Mouse (Mus musculus) lung, postnatal 10 days (tissue): ENCODE measurements at regions not wholly inside any gene's neighbourhood (a gene's known extent, or its start where the extent isn't known, plus 50 kb on each side); places are given as distances from the start of the nearest gene placed in this dataset.

Experiments
- DNase-seq: peaks from one replicate; pipeline ENCODE4 v3.0.0; 2021

GRCm38 (mm10) chr1:186435336-186435972 lies 270.3 kb downstream of the Tgfb2 start:
- no peak for DNase-seq

- DNase-seq, result no peak
Measured at GRCm38 (mm10) chr1:186434782-186435181, 271.0 kb downstream of the Tgfb2 start.

DNA sequence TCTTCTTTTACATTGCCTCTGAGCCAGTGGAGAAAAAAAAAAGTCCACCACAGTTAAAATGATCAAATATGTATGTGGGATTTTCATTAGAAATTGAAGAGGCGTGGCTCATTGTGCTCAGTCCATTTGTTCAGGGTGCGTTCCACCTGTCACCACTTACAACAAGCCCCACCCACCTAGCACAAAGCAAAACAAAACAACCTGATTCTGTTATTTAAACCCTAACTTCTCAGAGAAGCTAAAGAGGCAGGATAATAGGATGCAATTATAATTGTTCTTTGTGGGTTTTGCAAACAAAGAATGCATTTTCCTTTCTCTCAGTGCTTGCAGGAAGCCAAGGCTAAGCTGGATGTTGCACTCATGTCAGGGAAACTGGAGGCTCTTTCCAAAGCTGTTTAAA lies 271.8 kb downstream of the Tgfb2 start:
- DNase-seq, result no peak

GRCm38 (mm10) chr1:186433169-186433665 lies 272.6 kb downstream of the Tgfb2 start:
- peak; percentile 20 for DNase-seq

DNA sequence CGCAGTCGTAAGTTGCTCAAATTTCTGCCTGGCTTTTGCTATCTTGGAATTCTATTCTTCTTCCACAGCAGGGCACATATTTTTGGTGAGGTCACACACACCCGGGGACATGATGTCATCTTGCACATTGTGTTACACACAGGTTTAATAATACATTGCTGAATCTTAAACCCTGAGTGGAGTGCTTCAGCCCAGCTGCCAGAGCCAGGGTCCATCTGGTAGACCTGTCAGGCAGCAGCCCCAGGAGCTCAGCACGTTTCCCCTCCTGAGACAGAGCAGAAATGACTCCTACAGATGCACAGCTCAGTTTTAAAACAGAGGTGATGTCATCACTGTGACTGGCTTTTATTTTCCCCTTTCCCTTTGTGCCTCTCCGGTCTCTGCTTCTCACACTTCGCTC lies 280.4 kb downstream of the Tgfb2 start:
- no peak for DNase-seq

DNA sequence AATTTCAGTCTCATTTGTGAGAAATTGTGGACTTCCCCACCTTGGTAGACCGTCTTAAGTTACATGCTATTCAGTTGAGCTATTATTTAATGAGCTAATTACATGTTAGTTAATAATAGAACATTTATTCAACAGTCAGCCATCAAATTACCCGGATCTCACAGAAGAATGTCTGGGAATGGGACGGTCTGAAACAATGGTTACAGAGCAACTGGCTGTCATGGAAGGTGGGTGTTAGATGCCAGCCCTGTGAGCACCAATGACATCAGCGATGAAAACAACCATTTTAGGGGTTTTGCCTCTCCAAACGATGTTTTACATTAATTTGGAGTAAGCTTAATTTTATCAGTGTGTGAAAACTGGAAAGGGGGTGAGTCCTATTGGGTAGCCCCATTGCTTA lies 281.7 kb downstream of the Tgfb2 start:
- no peak for DNase-seq

DNA sequence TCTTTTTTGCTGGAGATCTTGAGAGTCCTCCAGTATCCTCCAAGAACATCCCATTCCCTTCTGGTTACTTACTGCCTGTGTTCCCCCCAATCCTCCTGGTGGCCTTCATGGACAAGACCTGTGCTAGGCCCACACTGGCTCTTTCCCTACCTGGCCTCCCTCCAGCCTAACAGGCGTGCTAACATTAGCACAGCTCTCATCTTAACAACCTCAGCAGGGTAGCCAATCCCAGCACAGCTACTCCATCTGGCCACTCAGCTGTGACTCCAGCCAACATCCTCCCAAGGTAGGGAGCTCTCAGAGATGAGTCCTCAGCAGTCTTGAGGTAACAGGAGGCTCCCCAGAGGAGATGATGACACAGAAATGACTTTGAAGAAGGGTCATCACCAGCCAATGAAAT lies 288.7 kb downstream of the Tgfb2 start:
- DNase-seq, result no peak

GRCm38 (mm10) chr1:186415321-186415720 lies 290.5 kb downstream of the Tgfb2 start:
- no peak for DNase-seq

GRCm38 (mm10) chr1:186413886-186414245 lies 291.9 kb downstream of the Tgfb2 start:
- DNase-seq, result peak; percentile 20

DNA sequence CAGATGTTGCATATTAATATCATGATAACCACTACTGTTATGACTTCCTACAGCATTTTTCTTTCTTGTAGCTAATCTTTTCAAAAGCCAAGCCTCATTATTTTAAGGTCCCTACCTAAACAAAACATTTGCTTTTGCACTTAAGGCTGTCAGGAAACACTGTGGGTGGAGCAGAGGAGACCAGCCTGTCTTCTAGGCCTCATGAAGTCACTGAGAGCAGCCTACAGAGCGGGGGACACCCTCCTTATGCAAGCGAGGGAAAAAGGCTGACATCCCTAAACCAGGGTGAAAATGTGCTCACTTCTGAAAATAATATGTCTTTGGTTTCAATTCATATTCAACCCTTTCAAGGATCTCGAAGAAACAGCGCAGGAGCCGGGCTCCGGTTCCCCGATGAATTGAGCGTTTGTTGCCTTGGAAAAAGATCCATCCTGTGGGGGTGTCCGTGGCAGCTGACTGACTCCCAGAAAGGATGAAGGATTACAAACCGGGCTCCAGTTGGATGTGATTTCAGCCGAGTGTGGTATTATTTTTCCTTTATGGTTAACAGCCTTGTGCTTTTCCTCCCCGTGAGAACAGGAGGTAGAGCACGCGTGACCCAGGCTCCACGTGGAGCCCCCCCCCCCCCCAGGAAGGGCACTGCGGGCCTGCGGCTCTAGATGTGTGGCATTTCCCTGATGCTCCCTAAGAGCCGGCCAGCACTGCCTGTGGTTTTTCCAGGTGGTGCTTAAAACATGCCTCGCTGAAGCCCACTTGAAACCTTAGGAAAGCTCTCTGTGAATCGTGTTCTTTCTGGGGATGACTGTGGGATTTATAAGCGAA lies 292.5 kb downstream of the Tgfb2 start:
- DNase-seq, result peak; percentile 10

- no peak for DNase-seq
Measured at GRCm38 (mm10) chr1:186412296-186412695, 293.5 kb downstream of the Tgfb2 start.

DNA sequence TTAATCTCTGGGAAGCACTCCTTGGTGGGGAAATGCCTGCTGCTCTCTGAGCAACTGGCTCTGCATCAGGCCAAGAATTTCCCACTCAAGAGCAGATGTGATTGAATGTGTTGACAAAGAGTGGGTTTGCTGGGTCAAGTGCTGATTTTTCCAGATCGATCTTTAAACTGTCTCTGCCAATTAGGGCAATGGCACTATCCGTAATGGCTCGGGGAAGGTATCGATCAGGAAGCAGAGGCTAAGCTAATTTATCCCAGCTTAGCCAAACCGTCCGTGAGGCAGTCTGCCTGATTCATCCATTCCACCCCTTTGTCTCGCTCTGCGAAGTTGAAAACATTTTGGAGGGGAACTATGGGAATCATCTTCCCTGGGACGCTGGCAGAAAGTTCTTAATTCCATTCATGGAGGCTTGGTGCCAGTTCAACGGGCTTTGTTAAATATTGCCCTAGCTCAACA lies 291.9 kb upstream of the Lyplal1 start:
- DNase-seq, result peak; percentile 5

DNA sequence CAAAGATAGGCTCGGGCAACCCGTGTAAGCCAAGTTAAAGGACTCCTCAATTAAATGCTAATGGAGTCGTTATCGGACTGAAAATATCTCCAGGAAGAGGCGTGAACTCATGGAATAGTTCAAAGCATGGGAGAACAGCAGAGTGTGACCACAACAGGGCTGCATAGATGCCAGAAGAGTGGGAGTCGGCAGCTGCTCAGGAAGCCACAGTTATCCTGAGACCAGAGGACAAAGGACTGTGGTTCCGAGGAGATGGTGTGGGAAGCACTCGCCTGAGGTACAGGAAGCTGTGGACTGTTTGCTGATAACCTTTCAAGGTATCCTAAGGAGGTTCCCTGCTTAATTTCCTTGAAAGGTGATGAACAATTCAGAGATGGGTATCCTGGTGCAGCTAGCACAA lies 290.5 kb upstream of the Lyplal1 start:
- no peak for DNase-seq

DNA sequence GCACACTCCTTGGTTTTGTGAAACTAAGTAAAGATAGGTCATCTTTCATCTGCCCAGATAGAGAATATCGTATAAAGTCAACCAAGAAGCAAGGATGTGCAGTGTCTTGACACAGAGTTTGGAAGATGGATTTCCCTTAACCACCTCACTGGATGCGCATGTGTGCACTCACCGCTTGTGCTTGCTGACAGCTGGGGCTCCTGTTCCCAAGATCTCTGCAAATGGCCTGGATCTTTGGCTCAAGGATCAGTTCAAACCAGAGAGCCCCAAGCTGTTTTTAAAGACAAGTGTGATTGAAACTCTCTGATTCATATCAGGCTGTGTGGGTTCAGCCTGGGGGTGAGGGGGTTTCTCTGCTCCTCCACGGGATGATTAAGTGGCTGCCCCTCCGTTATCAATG lies 288.6 kb upstream of the Lyplal1 start:
- no peak for DNase-seq

- DNase-seq, result peak; percentile 53
Measured at GRCm38 (mm10) chr1:186399762-186400161, 282.7 kb upstream of the Lyplal1 start.

- peak; percentile 29 for DNase-seq
Measured at GRCm38 (mm10) chr1:186393005-186393404, 275.9 kb upstream of the Lyplal1 start.

DNA sequence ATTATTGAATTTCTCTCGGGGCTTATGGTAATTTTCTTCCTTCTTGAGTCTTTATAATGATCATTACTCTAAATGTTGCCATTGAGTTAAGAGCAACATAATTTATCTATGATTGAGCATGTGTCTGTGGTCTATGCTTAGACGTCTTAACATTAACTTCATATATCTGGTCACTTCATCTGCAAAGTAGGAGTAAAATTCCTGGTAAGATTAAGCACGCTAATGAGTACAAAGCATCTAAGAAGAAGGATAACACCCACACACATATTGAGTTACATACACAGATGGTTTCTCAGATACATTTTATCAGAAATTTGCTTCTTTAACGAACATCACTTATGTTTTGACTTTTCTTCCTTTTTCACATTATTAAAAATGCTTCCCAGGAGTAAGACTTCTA lies 267.3 kb upstream of the Lyplal1 start:
- DNase-seq, result no peak

DNA sequence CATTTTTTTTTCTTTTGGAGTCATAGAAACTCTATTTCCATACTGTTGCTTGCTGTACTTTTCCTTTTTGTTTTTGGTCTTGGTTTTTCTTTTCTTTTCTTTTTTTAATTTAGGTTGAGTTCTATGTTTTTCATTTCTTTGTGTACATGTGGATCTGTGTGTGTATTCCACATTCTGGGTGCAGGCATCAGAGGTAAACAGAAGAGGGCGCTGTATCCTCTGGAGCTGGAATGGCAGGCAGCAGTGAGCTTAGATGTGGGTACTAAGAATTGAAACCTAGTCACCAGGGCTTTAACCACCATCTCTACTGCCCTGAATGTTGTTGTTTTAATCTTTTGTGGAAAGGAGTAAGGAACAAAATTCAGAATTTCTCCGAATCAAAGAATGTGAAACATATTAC lies 266.3 kb upstream of the Lyplal1 start:
- DNase-seq, result no peak

GRCm38 (mm10) chr1:186383006-186383405 lies 265.9 kb upstream of the Lyplal1 start:
- no peak for DNase-seq

GRCm38 (mm10) chr1:186379938-186380847 lies 263.1 kb upstream of the Lyplal1 start:
- DNase-seq, result no peak

GRCm38 (mm10) chr1:186376906-186377623 lies 260.0 kb upstream of the Lyplal1 start:
- DNase-seq, result peak; percentile 6

DNA sequence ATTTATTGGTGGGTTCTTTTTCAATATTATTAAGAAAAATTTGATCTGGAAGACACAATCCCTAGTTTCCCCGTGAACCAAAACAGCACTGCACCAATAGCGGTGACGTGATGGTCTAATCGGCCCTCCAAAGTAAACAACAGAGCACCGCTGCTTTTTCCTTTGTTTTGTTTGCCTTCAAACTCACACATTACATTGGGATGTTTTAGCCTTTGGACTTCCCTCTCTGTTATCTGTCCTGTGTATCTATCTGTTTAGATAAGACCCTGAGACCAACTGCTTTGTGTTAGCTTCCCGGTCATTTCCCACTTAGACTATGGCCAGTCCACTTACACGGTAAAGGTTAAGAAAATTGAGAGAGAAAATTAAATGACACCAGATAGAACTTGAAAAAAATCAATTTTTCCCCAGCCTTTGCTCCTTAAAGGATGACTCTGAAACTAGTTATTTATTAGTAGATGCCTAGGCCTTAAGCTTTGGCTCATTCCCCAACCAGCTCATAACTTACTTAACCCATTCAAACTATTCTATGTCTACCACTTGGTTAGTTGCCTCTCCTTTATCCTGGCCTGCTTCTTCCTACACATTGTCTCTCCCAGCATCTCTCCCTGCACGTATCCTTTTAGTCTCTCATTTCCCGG lies 257.0 kb upstream of the Lyplal1 start:
- peak; percentile 6 for DNase-seq
